Mouse (Mus musculus): ENCODE results near the gene Phlda3. TPM values are rescaled to one million over a fixed set of nuclear protein-coding genes. Genes with fewer than 3 reads are reported as not detected.

Gene Phlda3
- polyA plus RNA-seq, 1 experiment from 2014 or later: 19.9 TPM

DNA sequence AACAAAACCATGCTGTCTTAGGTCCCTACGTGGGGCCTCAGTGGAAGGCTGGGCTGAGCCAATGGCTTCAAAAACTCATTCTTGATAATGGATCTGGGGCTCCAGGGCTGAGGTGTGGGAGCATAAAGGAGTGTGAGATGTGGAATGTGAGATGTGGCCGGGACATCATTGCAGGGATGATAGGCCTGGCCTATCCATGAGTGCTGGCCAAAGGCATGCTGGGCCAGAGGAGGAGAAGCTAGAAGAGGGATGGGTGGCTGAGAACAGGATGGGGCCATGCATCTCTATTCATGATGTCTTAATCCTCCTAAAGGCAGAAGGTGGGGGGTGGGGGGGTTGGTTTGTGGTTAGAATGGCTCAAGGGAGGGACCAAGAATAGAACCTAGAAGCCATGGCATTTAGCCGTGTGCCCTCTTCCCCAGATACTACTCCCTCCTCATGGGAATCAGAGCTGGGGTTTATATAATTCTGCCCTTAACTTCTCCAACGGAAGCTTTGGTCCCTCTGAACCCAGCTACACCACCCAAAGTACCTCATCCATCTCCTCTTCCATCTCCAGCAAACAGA lies 1.5 kb downstream of the Phlda3 start:
- Histone ChIP-seq H3K36me3 (ENCODE audit: control insufficient read depth, insufficient read depth) (no peaks in the 10 kb centered on the region), H3K4me1 (replicated peaks; ENCODE audit: control insufficient read depth, insufficient read depth, low read length) (peaks cover 23% of the 10 kb centered on the region), H3K9ac (replicated peaks; ENCODE audit: low read depth, low read length) (no peak overlapping the region), H3K27me3 (replicated peaks; ENCODE audit: control insufficient read depth, insufficient read depth, low read length) (no peaks in the 10 kb centered on the region), H3K4me3 (replicated peaks; ENCODE audit: low read length) (peak overlapping the region; percentile 60), H3K9me3 (ENCODE audit: control insufficient read depth, low read length) (no peaks in the 10 kb centered on the region), H3K27ac (ENCODE audit: low read length) (no peak overlapping the region), H3K4me2 (ENCODE audit: low read length) (peak overlapping the region; percentile 83)
- 86% methylated on average over 4 of the region's 4 CpGs for WGBS
- ATAC-seq: no peak

DNA sequence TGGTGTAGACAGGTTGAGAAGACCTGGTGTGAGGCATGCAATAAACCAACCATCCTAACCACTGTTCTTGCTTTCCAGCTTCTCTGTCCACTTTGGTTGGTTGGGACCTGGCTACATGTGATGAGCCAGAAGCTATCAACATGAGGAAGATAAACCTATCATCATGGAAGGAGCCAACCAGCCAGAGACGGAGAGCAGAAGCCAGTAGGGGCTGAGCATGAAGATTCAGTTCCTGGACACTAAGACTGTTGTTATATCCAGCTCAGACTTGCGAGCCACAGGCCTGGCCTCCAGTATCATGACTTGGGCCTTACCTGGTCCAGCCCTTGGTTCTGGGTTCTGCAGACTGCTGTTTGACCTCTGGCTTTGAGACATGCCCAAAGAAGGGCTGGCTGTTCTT lies 2.5 kb downstream of the Phlda3 start:
- Histone ChIP-seq H3K4me3 (replicated peaks; ENCODE audit: low read length) (no peak overlapping the region), H3K4me2 (ENCODE audit: low read length) (no peak overlapping the region), H3K9me3 (ENCODE audit: control insufficient read depth, low read length) (no peaks in the 10 kb centered on the region), H3K27ac (ENCODE audit: low read length) (no peak overlapping the region), H3K27me3 (replicated peaks; ENCODE audit: control insufficient read depth, insufficient read depth, low read length) (no peaks in the 10 kb centered on the region), H3K36me3 (ENCODE audit: control insufficient read depth, insufficient read depth) (no peaks in the 10 kb centered on the region), H3K4me1 (replicated peaks; ENCODE audit: control insufficient read depth, insufficient read depth, low read length) (peaks cover 23% of the 10 kb centered on the region), H3K9ac (replicated peaks; ENCODE audit: low read depth, low read length) (no peak overlapping the region)
- WGBS: 92% methylated on average over 2 of the region's 2 CpGs
- ATAC-seq: no peak

DNA sequence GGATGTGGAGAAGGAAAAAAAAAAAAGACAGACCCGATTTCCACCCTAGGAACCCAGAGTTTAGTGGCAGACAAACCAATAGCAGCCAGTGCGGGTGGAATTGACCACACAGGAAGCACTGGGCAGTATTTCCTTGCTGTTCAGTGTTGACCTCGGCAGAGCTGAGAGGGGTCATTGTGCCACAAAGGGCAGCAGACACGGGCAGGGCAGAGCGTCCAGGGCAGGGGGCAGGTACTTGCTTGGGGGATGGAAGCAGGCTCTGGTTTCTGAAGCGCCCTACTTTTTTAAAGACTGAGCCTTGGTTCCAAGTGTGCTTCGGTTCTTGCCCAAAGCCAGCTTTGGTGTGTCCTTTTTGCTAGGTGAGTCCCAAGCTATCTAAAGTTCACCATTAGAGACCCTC lies 4.3 kb downstream of the Phlda3 start:
- H3K27ac ChIP-seq (ENCODE audit: low read length): no peak overlapping the region
- H3K4me1 ChIP-seq (replicated peaks; ENCODE audit: control insufficient read depth, insufficient read depth, low read length): peaks cover 23% of the 10 kb centered on the region
- WGBS: 82% methylated on average over 7 of the region's 7 CpGs
- ATAC-seq: no peak
- H3K9me3 ChIP-seq (ENCODE audit: control insufficient read depth, low read length): no peaks in the 10 kb centered on the region
- no peak overlapping the region for H3K4me2 ChIP-seq (ENCODE audit: low read length)
- no peak overlapping the region for H3K9ac ChIP-seq (replicated peaks; ENCODE audit: low read depth, low read length)
- no peaks in the 10 kb centered on the region for H3K36me3 ChIP-seq (ENCODE audit: control insufficient read depth, insufficient read depth)
- no peaks in the 10 kb centered on the region for H3K27me3 ChIP-seq (replicated peaks; ENCODE audit: control insufficient read depth, insufficient read depth, low read length)
- no peak overlapping the region for H3K4me3 ChIP-seq (replicated peaks; ENCODE audit: low read length)

DNA sequence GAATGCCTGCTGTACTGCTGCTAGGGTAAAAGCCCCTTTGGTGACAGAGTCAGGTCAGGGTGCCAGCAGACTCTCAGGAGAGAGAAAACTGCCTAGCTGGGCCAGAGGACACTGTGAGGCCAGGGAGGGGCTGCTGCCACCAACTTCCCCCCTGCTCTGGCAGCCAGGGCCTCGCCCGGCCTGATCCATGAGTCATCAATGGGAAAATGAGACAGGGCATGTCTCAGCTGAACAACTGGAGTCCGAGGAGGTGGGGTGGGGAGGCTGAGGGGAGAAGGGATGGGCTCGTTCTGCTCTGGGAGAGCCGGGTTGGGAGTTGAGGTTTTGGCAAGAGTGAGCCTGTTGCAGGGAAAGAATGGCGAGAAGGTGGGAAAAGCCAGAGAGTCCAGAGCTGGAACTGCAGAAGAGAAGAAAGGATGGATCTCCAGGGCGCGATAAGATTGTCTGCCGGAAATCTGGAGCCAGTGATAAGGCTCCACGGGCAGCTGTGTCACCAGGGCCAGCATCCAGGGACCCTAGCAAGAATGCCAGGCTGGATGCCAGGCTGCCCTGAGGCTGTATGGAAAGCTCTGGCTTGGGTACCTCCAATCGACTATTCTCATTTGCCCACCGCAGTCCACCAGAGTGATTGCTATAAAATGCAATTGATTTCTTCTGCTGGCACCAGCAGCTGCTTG lies 5.1 kb downstream of the Phlda3 start:
- ATAC-seq: no peak
- H3K9me3 ChIP-seq (ENCODE audit: control insufficient read depth, low read length): no peaks in the 10 kb centered on the region
- WGBS: 58% methylated on average over 12 of the region's 12 CpGs

DNA sequence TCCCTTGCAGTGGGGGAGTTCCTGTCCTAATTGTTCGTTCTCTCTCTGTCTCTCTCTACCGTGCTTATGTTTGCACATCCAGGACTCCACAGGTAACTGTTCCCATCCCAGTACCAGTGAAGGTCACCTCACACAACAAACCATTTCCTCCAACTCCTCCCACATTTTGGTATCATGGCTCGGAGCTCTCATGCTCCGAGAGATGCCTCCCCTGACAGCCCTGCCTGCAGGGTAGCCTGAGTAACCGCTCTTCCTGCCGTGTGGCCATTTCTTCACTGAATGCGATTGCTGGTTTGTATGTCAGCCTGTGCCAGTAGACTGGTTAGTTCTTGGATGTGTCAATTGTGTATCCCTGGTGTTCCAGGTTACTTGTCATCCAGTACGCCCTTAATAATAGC lies 5.7 kb downstream of the Phlda3 start:
- no peaks in the 10 kb centered on the region for H3K36me3 ChIP-seq (ENCODE audit: control insufficient read depth, insufficient read depth)
- H3K4me3 ChIP-seq (replicated peaks; ENCODE audit: low read length): no peak overlapping the region
- no peak for ATAC-seq
- H3K9ac ChIP-seq (replicated peaks; ENCODE audit: low read depth, low read length): no peak overlapping the region
- peaks cover 16% of the 10 kb centered on the region for H3K4me1 ChIP-seq (replicated peaks; ENCODE audit: control insufficient read depth, insufficient read depth, low read length)
- H3K4me2 ChIP-seq (ENCODE audit: low read length): no peak overlapping the region
- no peak overlapping the region for H3K27ac ChIP-seq (ENCODE audit: low read length)
- no peaks in the 10 kb centered on the region for H3K9me3 ChIP-seq (ENCODE audit: control insufficient read depth, low read length)
- no peaks in the 10 kb centered on the region for H3K27me3 ChIP-seq (replicated peaks; ENCODE audit: control insufficient read depth, insufficient read depth, low read length)
- 71% methylated on average over 8 of the region's 8 CpGs for WGBS

More for the DNA sequence above, 5.1 kb downstream of the Phlda3 start:
- Histone ChIP-seq H3K4me1 (replicated peaks; ENCODE audit: control insufficient read depth, insufficient read depth, low read length) (peaks cover 18% of the 10 kb centered on the region), H3K4me3 (replicated peaks; ENCODE audit: low read length) (no peak overlapping the region), H3K27me3 (replicated peaks; ENCODE audit: control insufficient read depth, insufficient read depth, low read length) (no peaks in the 10 kb centered on the region), H3K9ac (replicated peaks; ENCODE audit: low read depth, low read length) (no peak overlapping the region), H3K4me2 (ENCODE audit: low read length) (no peak overlapping the region), H3K27ac (ENCODE audit: low read length) (no peak overlapping the region), H3K36me3 (ENCODE audit: control insufficient read depth, insufficient read depth) (no peaks in the 10 kb centered on the region)

DNA sequence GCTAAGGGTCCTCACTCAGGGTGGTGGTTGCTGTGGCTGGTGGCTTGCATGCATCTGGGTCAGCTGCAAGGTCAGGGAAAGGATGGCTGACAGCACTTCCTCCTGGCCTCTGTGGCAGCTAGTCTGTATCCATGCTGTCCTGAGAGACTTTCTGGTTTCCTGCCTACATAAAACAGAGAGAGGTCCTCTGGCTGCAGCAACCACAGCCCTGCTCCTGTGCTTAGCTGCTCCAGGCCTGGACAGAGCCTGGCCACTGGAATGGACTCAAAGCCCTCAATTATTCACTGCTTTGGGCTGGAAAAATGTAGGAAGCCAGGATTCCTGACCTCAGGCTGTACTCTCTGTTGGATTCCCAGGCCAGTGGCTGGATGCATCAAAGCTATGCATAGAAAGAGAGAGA lies 10.7 kb downstream of the Phlda3 start:
- no peak overlapping the region for H3K27ac ChIP-seq (ENCODE audit: low read length)

DNA sequence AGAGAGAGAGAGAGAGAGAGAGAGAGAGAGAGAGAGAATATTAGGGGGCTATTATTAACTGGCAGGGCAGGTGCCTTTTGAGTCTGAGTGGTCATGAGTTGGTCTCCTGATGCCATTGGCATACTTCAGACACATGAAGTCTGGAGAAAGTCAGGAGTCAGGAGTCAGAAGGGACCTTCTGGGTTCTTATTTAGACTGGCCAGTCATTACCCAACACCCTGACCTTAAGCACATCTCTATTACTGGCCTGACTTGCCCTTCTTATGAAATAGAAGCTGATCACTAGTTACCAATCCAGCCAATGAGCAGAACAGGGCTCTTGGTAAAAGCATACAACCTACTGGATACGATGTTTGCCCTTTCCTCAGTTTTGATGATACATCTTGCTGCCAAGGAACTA lies 11.1 kb downstream of the Phlda3 start:
- 85% methylated on average over 1 of the region's 1 CpGs for WGBS
- no peaks in the 10 kb centered on the region; the same call in 1 of the 2 replicates for H3K4me1 ChIP-seq (replicated peaks; ENCODE audit: control insufficient read depth, insufficient read depth, low read length)
- H3K9ac ChIP-seq (replicated peaks; ENCODE audit: low read depth, low read length): no peak overlapping the region
- H3K9me3 ChIP-seq (ENCODE audit: control insufficient read depth, low read length): no peaks in the 10 kb centered on the region
- H3K27ac ChIP-seq (ENCODE audit: low read length): no peak overlapping the region
- ATAC-seq: no peak
- no peaks in the 10 kb centered on the region for H3K27me3 ChIP-seq (replicated peaks; ENCODE audit: control insufficient read depth, insufficient read depth, low read length)
- no peaks in the 10 kb centered on the region for H3K36me3 ChIP-seq (ENCODE audit: control insufficient read depth, insufficient read depth)
- H3K4me3 ChIP-seq (replicated peaks; ENCODE audit: low read length): no peak overlapping the region
- H3K4me2 ChIP-seq (ENCODE audit: low read length): no peak overlapping the region

More for the DNA sequence above, 10.7 kb downstream of the Phlda3 start:
- Histone ChIP-seq H3K9me3 (ENCODE audit: control insufficient read depth, low read length) (no peaks in the 10 kb centered on the region), H3K4me2 (ENCODE audit: low read length) (no peak overlapping the region), H3K36me3 (ENCODE audit: control insufficient read depth, insufficient read depth) (no peaks in the 10 kb centered on the region), H3K4me1 (replicated peaks; ENCODE audit: control insufficient read depth, insufficient read depth, low read length) (peaks cover 2% of the 10 kb centered on the region; the same call in 1 of the 2 replicates), H3K27me3 (replicated peaks; ENCODE audit: control insufficient read depth, insufficient read depth, low read length) (no peaks in the 10 kb centered on the region), H3K4me3 (replicated peaks; ENCODE audit: low read length) (no peak overlapping the region), H3K9ac (replicated peaks; ENCODE audit: low read depth, low read length) (no peak overlapping the region)
- no peak for ATAC-seq

DNA sequence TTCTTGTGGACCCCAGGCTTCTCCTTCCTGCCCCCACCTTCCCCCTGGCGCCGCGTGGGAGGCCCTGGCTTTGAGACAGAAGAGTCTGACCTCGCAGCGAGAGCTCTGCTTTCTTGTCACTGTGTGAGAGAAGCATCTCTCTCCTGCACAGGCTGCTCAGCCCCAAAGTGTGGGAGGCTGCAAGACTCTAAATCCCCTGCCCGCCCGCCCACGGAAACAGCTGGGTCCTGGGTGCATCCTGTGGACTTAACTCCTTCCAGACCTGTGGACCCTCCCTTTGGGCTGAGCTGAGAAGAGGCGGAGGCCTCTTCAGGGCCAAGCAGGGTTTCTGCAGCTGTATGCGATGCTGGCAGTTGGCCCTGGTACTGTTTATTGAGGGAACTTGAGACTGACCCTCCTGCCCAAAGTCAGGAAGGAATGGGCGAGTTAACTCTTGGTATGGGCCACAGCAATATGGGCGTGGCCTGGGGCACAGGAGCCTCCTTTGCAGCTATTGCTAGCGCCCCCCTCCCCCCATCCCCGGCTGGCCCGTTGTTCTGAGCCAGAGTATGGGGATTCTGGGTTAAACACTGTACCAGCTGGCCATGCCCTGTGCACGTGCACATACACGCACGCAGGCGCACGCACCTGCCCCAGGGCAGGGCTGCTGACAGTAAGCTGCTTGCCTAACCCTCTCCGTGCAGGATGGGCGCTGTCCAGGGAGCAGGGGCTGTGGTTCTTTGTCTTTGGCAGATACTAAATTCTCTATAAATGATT lies 13.0 kb downstream of the Phlda3 start, which contains the start of gene Tnni1:
TSS of gene Tnni1 (plus strand) at position 655 of the 756 bp plus-strand sequence.
- Histone ChIP-seq H3K9ac (replicated peaks; ENCODE audit: low read depth, low read length) (no peak within 1 kb of the TSS), H3K27ac (ENCODE audit: low read length) (no peak within 1 kb of the TSS), H3K36me3 (ENCODE audit: control insufficient read depth, insufficient read depth) (no peaks in the 10 kb centered on the region), H3K4me2 (ENCODE audit: low read length) (no peak within 1 kb of the TSS), H3K4me3 (replicated peaks; ENCODE audit: low read length) (no peak within 1 kb of the TSS), H3K4me1 (replicated peaks; ENCODE audit: control insufficient read depth, insufficient read depth, low read length) (no peaks in the 10 kb centered on the region; the same call in 1 of the 2 replicates), H3K9me3 (ENCODE audit: control insufficient read depth, low read length) (no peaks in the 10 kb centered on the region), H3K27me3 (replicated peaks; ENCODE audit: control insufficient read depth, insufficient read depth, low read length) (no peaks in the 10 kb centered on the region)
- ATAC-seq: no peak; the same call in 1 of the 2 replicates
- 32% methylated on average over 22 of the region's 22 CpGs for WGBS

DNA sequence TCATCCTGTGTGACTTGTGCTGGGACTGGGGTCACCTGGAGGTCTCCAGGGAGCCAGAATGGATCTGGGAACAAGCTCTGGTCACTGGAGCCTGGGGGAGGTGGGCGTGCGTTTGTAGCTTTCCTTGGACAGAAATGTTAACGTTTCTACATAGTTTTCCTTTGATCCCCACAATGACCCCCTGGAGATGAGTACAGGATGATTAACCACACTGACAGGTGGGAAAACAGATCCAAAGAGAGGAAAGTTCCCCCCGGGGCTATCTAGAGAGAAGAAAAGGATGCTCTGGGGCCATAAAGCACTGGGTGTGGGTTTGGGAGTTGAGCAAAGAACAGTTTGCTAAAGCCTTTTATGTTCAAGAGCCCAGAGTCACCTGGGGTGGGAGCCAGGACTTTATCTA lies 14.7 kb downstream of the Phlda3 start:
- H3K27me3 ChIP-seq (replicated peaks; ENCODE audit: control insufficient read depth, insufficient read depth, low read length): no peaks in the 10 kb centered on the region
- H3K4me1 ChIP-seq (replicated peaks; ENCODE audit: control insufficient read depth, insufficient read depth, low read length): no peaks in the 10 kb centered on the region; the same call in 1 of the 2 replicates
- H3K4me3 ChIP-seq (replicated peaks; ENCODE audit: low read length): no peak overlapping the region
- no peaks in the 10 kb centered on the region for H3K9me3 ChIP-seq (ENCODE audit: control insufficient read depth, low read length)
- no peak overlapping the region for H3K27ac ChIP-seq (ENCODE audit: low read length)
- WGBS: 76% methylated on average over 4 of the region's 4 CpGs
- no peaks in the 10 kb centered on the region for H3K36me3 ChIP-seq (ENCODE audit: control insufficient read depth, insufficient read depth)
- H3K9ac ChIP-seq (replicated peaks; ENCODE audit: low read depth, low read length): no peak overlapping the region
- ATAC-seq: no peak
- no peak overlapping the region for H3K4me2 ChIP-seq (ENCODE audit: low read length)

Measured in forebrain, embryonic 16.5 days (tissue).